Mouse (Mus musculus) adrenal gland, postnatal 10 days (tissue): Measurements from ENCODE around the gene Flcn. TPM values are rescaled to one million over a fixed set of nuclear protein-coding genes. Genes with fewer than 3 reads are reported as not detected.
A peak's percentile ranks its signal among the peaks of the same experiment; 100 is the strongest.

Source experiments
- DNase-seq: peaks from one replicate; pipeline ENCODE4 v3.0.0; 2021; ENCODE audit warnings: mixed read lengths
- total RNA-seq, 2 experiments: library from RNA; stranded (reverse); gene quantifications; 2 replicates each; pipeline ENCODE4 v1.2.3; 2021

The Flcn gene
- total RNA-seq, 2 experiments from 2014 or later: 33.3 to 51.3 TPM

DNA sequence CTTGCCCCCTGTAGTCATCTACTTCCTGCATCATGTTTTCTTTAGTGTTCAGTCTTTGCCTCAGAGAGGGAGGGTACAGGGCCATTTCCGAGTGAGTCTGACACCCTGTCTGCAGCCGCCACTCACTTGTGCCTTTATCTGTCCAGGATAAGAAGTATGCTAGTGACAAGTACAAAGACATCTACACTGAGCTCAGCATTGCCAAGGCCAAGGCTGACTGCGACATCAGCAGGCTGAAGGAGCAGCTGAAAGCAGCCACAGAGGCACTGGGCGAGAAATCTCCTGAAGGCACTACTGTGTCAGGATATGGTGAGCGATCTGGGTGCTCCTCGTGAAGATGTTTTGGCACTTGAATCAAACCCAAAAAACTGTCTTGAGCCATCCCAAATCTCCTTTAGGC lies 40.1 kb downstream of the Flcn start:
- no peak for DNase-seq

DNA sequence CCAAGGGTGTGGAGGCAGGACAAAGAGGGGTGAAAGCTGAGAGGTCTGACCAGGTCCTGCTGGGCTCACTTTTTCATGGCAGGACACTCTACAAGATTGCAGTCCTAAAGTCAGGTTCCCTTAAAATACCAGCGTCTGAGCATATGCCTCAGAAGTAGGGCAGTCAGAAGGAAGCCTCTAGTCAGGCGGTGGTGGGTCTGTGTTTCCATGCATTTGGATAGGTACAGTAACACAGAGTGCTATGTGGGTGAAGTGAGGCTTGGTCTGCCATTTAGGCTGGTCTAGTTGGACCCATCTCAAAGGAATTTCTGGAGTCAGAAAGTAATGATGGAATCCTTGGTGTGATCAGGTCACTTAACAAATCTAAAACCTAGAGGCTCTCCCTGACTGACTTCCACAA lies 40.5 kb downstream of the Flcn start:
- DNase-seq: no peak

- no peak for DNase-seq
Observed at GRCm38 (mm10) chr11:59760796-59761195, 49.0 kb downstream of the Flcn start.

GRCm38 (mm10) chr11:59759626-59760025 lies 50.2 kb downstream of the Flcn start:
- DNase-seq: no peak

GRCm38 (mm10) chr11:59759178-59759577 lies 50.6 kb downstream of the Flcn start:
- peak; percentile 87 for DNase-seq

DNA sequence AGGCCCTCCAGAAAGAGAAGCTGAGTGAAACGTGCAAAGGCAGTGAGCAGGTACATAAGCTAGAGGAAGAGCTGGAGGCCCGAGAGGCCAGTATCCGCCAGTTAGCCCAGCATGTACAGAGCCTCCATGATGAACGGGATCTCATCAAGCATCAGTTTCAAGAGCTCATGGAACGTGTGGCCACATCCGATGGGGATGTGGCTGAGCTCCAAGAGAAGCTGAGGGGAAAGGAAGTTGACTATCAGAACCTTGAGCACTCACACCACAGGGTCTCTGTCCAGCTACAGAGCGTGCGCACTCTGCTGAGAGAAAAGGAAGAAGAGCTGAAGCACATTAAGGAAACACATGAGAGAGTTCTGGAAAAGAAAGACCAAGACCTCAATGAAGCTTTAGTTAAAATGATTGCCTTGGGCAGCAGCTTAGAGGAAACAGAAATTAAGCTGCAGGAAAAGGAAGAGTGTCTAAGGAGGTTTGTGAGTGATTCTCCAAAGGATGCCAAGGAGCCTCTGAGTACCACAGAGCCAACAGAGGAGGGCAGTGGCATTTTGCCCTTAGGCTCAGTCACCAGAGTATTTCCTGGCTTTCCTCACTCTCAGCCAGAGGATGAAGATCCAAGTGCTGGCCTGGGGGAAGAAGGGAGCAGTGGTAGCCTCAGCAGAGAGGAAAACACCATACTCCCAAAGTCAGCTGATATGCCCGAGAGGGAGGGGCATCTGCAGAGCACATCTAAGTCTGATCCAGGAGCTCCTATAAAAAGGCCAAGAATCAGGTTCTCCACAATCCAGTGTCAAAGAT lies 51.4 kb downstream of the Flcn start:
- peak; percentile 54 for DNase-seq

DNA sequence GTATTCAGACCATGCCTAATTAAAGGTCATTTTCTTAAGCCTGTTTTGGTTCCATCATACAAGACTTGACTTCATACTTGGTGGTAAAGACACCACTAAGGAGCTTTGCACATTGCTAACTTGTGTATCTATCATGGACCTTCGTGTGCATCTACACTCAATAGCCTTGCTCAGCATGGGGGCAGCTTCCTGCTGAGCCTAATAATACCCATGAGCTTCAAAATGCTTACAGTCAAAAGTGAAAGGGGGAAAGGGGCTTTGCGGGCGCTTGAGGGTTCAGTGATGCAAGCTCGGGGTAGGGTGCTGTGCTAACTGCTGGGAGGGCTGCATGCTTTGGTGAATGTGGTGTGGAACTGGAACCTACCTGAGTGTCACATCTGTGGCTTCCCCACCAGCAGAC lies 53.5 kb downstream of the Flcn start:
- DNase-seq: no peak

DNA sequence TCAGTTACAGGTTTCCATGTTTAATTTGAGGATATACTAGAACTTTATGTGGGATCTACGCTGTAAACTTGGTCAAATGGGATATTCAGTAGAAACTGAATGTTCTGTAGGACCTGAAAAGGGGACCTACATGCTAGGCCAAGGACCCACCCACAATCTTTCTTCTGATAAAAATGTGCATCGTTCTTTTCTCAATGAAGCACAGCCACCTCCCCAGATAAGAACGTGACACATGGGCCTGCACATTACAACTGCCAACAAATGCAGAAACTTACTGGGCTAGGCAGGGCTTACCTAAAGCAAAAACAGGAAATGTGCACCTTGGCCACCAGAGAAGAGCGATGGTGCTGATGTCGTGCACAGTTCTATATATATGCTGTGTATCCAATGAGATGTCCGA lies 55.3 kb downstream of the Flcn start:
- DNase-seq: no peak

DNA sequence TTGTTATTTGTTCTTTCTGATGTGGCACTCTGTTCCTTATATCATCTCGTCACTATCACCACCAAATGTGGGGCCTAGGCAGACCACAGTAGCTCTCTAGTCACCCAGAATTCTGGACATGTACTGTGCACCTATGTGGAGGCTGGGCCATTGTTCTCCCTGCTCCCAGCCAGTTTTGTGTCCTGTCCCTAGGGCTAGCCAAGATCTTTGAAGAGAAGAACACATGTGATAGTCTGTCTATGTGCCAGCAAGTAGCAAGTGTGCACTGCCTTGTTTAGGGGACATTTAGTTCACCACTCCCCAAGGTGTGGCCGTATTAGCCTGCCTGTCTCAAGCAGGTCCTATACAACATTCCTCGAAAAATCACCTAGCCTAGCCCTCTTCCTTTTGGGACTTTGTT lies 60.8 kb downstream of the Flcn start:
- no peak for DNase-seq

GRCm38 (mm10) chr11:59746614-59747013 lies 63.2 kb downstream of the Flcn start:
- DNase-seq: peak; percentile 72

DNA sequence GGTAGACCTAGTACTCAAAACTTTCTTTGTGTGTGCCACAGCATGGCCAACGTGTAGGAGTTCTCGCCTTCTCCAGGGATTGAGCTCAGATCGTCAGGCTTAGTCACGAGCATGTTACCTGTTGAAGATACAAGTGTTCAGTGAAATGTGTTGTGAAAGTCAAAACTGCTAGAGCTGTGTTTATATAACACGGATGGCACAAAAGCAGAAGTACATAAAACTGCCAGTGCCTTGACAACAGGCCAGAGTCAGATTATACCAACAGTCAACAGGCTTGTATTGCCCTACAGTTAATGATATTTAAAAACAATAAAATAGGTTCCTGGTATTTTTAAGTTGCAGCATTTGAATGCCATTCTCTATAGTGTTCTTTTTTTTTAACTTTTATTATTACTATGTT lies 64.0 kb downstream of the Flcn start:
- DNase-seq: no peak

GRCm38 (mm10) chr11:59744374-59744773 lies 65.4 kb downstream of the Flcn start:
- no peak for DNase-seq

DNA sequence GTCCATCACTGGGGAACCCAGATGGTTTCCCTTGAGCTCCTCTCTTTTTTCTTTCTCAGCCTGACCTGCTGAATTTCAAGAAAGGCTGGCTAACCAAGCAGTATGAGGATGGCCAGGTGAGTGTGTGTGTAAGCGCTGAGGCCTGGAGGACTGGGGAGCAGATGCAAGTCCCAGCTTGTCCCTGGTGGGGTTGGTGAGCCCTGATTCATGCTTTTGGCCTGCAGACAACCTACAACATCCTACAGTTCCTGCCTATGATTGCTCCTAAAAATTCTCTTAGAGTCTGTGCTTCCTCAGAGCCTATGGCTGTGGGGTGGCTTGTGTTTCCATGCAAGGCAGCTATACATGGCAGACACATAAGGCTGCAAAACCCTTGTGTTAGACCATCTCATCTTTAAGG lies 66.1 kb downstream of the Flcn start:
- no peak for DNase-seq

- no peak for DNase-seq
Observed at GRCm38 (mm10) chr11:59743307-59743706, 66.5 kb downstream of the Flcn start.

DNA sequence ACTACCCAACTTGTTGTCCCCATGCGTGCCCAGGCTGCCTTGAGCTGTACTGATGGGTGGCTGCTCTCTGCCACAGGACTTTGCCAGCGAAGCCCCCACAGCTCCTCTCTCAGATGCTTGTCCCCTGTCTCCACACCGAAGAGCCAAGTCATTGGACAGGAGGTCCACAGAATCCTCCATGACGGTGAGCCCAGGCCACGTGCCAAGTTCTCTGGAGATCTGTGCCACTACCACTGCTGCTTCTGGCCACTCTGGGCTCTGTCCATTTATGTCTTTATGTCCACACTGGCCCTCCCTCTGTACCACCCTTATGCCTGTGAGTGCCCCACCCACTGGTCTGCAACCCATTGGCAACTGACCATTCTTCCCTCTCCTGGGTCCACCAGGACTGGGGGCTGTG lies 67.9 kb downstream of the Flcn start:
- DNase-seq: no peak

Other genes starting within 250 kb of the Flcn start
- gene Olfr222, start 233.8 kb downstream of the Flcn start, total RNA-seq: not detected
- not detected for gene Olfr223, start 216.7 kb downstream of the Flcn start, total RNA-seq
- 100 to 1,000 TPM; 216 to 263 TPM for gene Mprip, start 148.7 kb downstream of the Flcn start, total RNA-seq
- gene Pld6, start 22.4 kb downstream of the Flcn start, total RNA-seq: 10 to 100 TPM in 1 of 2 experiments, 1 to 10 TPM in 1; 6.5 to 10.4 TPM
- gene Nt5m, start 29.4 kb upstream of the Flcn start, total RNA-seq: 10 to 100 TPM; 31.4 to 34.2 TPM
- 100 to 1,000 TPM in 1 of 2 experiments, 10 to 100 TPM in 1; 98.7 to 103 TPM for gene Cops3, start 29.8 kb upstream of the Flcn start, total RNA-seq
- 10 to 100 TPM; 30.0 to 31.7 TPM for gene Med9, start 138.2 kb upstream of the Flcn start, total RNA-seq
- gene Rasd1, start 154.9 kb upstream of the Flcn start, total RNA-seq: 10 to 100 TPM; 36.7 to 62.2 TPM
- gene Pemt, start 236.5 kb upstream of the Flcn start, total RNA-seq: 100 to 1,000 TPM in 1 of 2 experiments, 10 to 100 TPM in 1; 57.5 to 102 TPM